Mouse (Mus musculus) T-helper 2 cell (primary cell): ENCODE data around the gene Wwox.

Experiments used
- in situ Hi-C: fragments of 300-600 bp; cut with MboI, MseI; formaldehyde crosslinking; loops from one replicate; pipeline ENCODE4 v1.15.1; 2025; ENCODE audit warnings: high pct_unique_total_duplicates

Wwox gene

DNA sequence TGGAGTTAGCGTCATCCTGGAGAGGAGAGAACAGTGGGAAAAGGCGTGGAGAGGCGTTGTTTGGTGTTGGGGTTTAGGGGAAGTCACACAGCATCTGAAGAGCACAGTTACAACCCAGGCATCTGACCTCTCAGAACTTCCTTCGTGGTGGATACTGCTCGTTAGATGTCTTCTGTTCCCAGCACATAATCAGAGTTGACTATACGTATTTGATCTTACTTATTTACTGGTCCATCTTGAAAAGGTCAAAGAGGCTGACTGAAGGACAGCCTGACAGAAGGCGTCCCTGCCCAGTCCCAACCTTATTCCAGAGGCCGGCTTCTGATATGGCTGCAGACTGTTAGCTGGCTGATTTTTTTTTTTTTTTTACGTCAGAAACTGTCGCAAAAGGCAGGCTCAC is 90.1 kb downstream of the Wwox start:
- in situ Hi-C loops: no loop called here

DNA sequence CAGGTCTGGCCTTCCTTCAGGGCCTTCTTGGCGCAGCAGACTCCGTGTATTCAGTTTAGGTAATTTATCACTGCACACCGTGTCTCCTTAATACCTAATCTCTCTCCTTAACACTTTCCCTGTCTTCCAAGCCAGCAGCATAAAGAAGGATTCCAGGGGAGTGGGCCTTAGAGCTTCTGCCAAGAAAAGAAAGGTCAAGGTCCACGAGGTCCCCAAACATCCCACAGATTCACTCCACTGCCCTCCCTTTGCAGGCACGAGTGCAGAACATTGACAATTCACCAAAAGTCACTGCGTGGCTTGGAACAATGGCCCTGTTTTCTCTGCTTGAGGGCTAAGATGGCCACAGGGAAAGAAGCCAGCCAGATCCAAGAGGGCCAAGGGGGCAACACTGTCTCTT is 96.7 kb downstream of the Wwox start:
- in situ Hi-C loops: no loop called here

DNA sequence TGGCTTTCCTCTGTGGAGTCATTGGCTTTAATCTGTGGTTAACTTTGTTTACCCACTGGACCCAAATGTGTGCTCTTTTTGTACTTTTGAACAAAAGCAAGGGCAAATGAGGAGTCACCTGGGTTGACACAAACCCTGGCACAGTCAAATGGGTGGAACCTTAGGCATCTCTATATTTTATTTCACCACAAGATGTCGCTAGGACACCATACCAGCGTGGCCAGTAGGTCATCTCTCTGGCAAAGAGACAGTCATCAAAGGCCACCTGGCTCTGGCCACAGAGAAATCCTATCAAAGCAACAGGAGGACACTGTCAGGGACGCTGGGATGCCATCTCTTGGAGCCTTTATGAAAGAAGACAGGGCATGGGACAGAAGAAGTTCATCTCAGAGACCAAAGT is 101.7 kb downstream of the Wwox start:
- in situ Hi-C loops: no loop called here

DNA sequence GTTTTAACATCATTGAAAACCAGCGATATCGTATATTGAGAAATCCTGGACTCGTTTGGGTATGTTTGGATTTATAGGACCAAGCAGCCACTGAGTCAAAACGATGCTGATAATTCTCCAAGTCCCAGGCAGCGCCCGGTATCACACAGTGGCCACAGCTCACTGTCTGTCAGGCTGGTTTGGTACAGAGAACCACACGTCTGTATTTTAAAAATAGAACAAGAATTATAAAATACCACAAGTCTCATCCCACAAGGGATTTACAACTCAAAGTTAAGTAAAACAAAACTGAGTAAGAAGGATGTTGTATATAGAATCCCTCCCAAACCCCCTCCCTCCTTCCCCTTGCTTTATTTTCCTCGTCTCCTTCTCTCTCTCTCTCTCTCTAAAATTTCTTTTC is 108.9 kb downstream of the Wwox start:
- in situ Hi-C loops: no loop called here

DNA sequence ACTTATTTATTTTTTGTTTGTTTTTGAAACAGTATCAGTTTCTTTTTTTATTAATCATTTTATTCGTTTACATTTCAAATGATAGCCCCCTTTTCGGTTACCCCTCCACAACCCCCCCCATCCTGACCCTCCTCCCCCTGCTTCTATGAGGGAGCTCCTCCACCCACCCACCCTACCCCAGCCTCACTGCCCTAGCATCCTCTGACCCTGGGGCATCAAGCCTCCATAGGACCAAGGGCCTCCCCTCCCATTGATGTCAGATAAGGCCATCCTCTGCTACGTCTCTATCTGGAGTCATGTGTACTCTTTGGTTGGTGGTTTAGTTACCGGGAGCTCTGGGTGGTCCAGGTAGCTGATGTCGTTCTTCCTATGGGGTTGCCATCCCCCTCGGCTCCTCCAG is 109.4 kb downstream of the Wwox start:
- in situ Hi-C loops: no loop called here

DNA sequence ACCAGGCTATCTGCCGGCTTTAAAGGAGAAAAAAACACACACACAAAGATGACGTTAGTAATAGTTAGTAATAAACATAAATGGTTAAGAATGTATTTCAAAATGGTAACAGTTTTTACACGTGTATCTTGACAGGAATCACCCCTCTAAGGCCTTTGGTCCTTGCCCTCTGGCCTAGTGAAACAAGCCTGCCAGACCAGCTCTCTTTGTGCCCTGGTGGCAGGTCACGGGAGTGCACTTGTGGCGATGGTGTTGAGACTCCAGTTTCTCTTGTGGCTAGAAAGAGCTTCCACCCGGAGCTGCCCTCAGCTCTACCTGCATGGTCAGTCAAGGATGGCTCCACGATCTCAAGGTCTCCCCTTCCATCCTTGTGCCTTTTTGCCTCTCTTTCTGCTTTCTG is 110.6 kb downstream of the Wwox start:
- in situ Hi-C loops: no loop called here

DNA sequence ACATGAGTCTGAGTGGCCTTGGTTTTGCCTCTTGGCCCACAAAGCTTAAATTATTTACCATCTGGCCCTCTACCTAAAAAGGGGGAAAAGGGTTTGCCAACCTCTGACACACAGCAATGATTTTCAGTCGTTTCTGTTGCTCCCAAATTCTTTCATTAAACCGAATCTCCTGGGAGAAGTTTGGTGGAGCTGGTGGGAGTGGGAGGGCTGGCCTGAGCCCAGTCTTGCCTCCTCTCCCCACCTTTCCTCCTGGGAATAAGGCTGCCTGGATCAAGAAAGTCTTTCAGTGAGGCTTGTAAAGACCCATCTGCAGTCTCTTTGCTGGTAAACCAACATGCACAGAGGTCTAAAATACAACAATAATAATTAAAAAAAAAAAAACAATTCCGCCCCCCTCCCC is 113.2 kb downstream of the Wwox start:
- in situ Hi-C loops: no loop called here

DNA sequence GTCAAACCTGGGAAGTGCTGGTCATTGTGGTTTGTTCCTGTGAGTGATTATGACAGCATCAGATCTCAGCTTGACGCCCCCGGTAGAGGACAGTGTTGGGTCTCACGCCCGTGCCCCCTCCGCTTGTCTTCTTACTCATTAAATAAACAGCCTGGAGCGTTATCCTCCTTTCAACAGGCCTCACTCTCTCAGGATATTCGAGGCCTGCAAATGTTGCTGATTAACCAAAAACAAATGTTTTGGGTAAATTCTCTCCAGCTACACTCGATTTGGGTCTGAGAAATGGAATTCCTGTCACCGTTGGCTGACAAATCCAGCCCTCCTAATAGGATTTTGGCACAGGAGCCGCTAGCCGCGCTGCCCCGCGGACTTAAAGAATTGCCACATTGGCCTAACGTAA is 115.5 kb downstream of the Wwox start:
- in situ Hi-C loops: no loop called here

DNA sequence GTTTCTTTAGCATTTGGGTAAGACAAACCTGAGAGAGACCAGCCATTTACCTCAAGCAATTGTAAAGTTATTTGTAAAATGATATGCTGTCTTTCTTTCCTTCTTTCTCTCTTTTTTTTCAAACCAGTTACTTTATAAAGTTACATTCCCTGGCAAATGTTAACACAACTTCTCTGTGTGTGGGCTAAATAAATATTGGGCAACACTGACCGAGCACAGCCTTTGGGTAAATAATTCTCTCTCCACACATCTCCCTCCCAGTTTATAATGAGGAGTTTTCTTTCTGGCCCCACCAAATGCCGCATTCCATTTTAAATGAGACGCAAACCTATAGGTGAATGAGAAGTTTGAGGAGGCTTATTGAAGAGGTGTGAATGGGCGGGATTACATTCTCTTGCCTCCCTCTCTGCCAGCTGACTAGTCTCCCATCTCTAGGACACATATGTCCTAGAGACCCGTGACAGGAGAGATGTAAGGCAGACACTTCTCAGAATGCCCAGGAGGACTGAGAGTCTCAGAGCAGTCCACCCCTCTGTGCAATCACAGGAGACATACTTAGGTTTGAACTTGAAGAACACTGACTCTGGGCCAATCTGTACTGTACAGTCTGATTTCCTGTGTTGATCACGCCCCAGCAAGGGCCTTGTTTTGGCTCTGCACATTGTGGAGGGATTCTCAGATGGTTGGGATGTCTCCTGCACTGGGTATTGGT is 116.2 kb downstream of the Wwox start:
- in situ Hi-C loops: no loop called here

DNA sequence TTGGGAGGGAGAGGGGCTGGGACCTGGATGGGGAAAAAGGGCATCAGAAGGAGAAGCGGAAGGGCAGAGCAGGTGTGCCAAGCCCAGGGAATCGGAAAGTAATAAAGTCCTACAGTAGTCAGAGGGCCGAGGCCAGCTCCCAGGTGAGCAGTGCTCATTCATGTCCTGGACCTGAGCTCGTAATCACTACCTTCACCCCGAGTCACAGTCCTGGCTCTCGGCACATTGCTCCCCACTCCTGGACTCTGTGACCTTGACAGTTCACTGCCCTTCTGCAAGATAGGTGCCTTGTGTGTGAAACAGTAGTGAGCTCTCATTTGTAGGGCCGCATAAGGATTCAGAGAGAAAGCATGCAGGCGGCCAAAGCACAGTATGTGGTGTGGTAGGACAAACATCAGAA is 121.7 kb downstream of the Wwox start:
- in situ Hi-C loops: no loop called here

DNA sequence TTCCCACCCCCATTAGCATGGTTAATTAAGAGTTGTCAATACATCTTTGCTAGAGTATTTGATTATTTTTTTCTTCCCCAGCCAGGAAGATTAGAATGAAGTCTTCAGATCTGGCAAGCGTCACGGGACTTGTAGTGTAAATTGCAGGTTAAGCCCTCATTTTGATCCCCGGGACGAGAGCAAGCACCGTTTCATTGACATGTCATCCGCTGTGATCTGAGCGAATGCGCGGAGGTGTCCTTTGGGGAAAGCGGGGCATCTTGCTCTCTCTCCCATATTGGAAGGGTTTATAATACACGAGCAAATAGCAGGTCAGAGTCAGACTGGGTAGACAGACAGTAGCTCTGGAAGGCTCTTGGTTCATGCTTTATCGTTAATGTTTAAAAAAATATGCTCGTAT is 123.0 kb downstream of the Wwox start:
- in situ Hi-C loops: no loop called here

DNA sequence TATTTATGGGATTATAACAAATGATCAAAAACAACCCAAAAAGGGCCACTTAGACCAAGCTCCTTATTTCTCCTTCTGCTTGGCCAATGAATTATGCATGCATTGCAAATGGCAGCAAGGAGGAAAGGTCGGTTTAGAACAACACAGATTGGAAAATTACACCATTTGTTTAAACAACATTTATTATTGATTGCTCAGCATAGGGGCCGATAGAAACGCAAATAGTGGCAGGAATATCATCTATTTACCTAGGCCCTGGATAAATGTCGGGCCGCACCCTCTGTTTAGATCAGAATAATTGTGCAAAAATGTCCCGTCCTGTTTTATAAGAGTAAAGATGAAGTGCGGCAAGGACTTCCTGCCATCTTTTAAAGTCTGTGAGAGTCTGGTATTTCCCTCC is 123.9 kb downstream of the Wwox start:
- in situ Hi-C loops: no loop called here

DNA sequence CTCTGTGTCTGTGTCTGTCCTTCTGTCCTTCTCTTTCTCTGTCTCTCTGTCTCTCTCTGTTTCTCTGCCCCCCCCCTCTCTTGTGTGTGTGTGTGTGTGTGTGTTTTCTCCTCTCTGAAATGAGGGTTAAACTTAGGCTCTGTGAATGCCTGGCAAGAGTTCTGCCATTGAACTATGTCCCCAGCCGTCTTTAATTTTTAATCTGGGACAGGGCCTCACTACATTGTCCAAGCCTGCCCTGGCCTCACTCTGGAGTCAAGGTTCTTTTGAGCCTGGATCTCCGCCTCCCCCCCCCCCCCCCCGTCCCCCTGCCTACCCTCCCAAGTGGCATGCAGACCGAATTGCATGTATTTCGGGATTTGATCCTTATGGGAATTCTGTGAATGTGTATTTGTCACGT is 124.6 kb downstream of the Wwox start:
- in situ Hi-C loops: no loop called here

DNA sequence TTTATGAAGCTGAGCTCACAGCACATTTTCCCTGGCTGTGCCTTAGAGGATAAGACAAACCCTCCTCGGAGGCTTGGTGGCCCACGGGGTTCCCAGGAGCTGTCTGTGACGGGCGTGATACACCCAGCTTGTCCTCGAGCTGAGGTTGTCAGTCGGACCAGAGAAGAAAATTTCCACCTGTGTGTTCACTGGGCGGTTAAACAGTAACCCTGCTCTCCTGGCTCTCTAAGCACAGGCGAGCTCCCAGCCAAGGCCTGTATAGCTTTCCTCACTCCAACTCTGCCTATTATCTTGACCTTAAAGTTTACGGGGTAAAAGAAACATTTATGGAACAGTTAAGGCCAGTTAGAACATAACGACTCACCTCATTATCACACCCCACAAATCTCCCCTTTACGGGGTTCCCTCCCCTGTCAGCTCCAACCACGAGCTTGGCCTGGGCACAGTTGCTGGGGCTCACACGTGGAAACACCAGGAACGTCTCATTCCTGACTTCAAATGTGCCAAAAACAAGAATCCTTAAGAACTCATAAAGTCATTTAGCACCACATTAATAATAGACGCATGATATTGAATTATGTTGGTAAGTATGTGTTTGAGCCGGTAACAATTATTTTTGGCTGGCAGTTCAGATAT is 129.2 kb downstream of the Wwox start:
- in situ Hi-C loops: no loop called here

DNA sequence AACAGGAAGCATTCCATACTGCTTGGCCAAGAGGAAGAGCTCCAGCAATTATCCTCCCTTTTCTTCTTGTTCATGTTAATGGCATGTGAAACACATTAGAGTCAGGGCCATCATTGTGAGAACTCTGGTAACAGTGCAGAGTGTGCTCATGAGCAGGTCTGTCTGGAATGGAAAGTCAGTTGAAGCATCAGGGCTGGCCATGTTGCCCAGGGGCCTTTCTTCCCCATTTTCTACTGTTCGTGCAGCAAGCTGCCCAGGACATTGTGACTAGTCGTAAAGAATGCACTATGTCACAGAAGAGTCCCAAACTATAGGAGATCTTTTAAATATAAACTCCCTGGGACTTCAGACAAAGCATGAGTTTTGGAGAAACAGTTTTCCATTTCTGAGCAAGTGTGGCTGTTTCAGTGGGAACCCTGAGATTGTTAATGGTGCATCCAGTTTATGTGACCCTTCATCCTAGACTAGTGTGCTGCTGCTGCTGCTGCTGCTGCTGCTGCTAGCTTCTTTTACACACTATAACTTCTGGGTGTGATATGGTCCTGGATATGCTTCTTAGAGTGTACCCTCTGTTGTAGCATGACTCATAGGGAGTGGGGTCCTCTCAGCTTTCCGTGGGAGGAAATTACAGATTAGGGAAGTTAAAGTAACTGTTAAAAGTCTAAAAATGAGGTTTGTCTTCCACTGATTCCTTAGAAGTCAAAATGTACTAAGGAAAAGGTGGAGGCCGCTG is 133.7 kb downstream of the Wwox start:
- in situ Hi-C loops: no loop called here

DNA sequence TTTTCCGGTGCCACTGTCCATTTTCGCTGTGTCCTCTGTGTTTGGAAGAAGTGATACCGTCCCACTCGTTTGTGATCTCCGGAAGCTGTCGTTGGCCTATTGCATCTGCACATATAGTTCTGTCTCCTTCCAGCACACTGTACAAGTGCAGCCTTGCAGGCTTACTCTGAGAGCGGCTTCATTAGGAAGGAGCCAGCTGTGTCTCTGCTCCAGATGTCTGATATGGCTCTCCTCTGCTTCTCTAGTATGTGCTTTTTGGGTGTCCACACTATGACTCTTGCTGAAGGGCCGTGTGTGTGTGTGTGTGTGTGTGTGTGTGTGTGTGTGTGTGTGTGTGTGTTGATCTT is 134.3 kb downstream of the Wwox start:
- in situ Hi-C loops: no loop called here

DNA sequence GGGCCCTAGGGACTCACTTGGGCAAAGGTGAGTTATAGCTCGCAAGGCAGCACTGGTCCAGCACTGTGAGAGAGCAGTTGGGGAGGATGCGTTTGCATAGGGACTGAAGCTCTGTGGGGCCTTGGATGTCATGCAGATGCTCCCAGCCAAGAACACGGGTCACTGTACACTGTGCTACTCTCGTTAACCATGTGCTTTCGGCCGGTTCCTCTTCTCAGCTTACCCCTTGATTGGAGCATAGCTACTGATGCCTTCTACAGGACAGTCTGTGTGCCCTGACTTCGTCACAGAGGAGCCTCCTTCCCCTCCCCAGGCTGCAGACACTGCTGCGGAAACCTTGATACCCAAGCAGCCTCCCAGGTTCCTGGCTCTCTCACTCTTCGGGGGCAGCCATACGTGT is 139.8 kb downstream of the Wwox start:
- in situ Hi-C loops: no loop called here

DNA sequence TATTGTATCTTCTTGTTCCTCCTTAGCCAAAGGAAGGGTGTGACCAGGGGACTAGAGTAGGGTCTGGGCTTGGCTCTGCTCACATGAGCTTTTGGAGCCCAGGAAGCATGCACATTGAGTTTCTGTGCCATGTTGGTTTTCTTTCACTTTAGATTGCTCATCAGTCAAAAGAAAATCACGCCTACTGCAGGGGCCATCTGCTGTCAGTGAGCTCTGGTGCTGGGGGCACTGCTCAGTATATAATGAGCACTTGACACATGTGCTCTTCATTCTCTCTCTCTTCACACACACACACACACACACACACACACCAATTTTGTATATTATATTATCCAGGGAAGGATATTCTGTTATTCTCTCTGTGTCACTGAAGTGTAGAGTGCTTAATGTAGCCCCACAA is 141.2 kb downstream of the Wwox start:
- in situ Hi-C loops: no loop called here

DNA sequence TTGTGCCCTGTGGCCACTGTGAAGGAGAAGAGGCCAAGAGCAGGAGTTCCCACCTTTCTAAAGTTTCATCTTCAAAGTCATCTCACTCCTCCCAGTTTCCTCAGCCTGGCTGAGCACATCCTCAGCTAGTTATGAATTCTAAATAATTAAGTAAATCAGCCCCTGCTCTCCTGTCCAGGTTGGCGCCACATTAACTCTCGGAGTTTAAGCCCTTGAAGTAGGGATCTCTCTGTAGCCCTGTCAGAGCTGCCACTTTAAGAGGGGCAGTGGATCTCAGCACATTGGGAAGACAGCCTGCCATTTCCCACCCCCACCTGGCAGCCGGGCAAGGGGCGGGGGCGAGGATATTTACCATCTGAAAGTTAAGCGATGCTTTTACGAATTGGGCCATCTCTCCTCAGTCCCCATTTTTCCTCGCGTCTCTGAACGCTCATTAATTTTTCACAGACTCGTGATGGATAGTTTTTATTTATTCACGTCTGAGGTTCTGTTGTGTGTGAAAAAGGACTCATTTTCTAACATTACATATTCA is 150.9 kb downstream of the Wwox start:
- in situ Hi-C loops: no loop called here

DNA sequence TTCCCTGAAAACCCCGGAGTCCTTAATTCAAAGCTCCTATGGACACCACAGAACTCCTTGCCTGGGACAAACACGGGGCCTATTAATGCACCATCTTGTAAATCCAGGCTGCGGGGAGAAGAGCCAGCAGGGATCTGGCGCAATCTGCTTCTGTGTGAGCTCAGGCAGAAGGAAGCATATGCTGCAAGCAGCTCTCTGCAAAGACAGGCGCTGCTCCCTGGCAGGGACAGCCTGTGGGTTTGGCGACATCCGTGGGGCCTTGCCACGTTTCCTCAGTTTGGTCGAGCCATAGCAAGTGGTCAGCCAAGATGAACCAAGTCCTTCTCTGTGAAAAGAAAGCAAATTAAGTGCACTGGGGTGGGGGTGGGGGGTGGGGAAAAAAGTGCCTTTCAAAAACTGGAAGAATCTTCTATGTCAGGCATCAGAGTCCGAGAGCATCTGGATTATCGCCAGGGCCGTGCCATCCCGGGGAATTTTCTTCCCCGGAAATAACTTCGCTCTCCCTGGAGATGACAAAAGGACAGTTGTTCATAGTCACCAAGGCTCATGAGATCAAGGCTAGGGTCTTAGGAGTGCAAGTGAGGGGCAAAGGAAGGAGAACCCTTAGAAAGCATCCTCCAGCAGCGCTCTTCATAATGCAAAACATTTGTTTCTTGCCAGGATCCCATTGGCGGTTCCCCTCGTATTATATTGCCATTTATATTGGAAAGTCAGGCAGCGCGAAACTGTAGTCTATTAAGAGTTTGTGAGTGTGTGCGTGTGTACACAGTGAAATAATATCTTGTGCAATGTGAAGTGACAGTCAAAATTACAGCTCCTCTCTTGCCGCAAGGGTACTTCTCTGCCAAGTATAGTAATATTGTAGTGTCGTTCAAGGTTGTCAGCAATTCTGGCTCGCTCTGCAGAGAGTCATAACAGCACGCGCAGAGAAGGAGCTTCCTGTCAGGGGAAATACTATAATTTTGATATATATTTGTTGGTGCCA is 152.1 kb downstream of the Wwox start:
- in situ Hi-C loops: no loop called here

DNA sequence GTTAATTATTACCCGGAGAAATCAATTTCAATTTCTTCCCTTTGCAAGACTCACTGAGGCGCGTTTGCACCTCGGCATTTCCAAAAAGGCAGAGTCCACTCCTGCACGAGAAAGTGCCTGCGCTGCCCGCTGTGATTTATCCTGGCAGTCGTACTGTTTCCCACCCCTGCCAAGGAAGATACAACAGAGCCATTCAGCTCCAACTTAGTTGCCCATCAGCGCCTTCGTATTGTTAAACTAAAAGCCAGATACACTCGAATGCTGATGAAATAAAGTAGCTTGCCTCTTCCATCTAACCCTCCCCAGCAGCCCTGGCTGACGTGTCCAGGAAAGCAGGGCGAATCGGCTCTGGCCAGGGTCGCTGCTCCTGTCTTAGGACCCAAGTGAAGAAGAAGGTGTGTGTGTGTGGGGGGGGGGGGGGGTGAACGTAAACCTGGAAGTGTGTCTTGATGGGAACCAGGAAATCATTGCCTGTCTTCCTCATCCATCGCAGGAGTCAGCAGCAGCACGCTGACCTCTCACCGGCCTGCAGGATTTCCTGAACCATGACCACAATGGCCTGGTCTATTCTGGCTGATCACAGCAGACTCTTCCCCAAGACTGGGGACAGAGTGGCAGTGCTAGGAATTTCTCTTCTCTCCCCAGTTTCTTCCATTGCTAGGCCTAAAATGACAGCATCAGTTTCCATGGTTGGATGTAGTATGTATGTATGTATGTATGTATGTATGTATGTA is 154.1 kb downstream of the Wwox start:
- in situ Hi-C loops: no loop called here
